Mouse (Mus musculus): Measurements from ENCODE around the gene Acvr2a. TPM values are rescaled to one million over a fixed set of nuclear protein-coding genes. Genes with fewer than 3 reads are reported as not detected.

The Acvr2a gene
- polyA plus RNA-seq (2017; shearing (Covaris generic)) = 0.95 TPM

DNA sequence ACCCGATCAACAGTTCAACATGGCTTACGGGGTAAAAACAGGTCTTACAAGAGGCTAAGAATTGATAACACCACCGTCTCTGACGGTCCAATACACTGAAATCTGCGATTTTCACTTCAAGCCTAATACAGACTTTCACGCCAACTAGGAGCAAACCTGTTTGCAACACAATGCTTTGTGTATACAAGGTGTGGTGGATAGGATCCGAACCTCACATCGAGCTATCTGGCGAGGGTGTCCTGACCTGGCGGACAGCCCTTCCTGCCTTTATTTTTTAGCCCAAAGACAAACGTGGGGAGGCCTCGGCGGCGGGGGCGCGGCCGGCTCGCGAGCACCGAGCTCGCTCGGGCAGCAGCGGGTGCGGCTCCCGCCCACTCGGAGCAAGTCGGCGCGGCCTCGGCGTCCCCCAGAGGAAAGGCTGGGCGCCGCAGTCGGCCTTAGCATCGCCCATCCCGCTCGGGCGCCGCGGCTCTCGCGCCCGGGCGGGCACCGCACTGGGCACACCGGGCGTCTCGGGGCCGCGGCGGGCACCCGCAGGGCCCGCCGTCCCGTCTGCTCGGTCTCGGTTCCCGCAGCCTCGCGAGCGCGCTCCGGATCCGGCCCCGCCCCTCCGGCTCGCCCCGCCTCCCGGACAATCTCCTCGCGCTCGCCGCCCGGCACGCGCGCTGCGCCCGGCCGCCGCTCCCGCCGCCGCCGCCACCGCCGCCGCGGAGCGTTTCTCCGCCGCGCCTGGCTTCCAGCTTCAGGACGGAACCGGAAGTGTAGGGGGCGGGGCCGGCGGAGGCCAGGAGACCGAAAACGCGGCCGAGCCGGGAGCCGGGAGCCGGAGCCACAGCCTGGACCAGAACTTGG is at the start of gene Acvr2a:
Gene Acvr2a, plus strand, starts transcription at position 739 of the 852 bp plus-strand sequence.

DNA sequence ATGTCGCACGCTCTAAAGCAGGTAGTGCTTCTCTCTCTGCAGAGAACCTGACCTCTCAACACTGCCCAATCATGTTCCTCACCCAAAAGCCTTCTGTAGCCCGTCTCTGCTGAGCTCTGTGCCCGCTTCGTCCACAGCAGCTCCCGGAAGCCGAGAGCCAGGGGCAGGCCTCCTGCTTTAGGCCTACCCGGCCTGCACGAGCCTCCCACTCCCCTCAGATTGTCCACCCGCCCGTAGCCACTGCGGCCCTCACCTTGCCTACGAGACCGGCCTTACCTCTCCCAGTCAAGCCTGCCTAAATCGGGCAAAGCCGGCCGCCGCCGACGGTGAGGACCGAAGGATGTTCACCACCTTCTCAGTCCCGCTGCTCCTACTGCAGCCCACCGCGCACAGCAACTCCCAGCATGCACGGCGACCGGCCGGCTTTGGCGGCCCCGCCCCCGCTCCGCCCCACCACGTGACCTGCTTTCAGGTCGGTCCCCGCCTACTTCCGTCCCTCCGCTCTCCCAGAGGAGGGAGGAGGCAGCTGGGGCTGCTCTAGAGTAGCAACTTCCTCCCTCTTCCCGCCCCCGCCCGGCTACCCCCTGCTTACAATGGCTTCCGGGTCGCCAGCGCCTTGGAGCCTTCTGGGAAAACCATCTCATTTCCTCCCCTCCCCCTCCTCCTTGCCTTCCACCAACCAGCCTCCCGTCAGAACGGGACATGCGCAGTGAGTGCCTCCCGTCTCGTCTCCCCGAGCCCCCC is 135.1 kb downstream of the Acvr2a start, which contains the start of gene Mbd5:
Gene Mbd5, plus strand, starts transcription at position 668 of the 744 bp plus-strand sequence.

DNA sequence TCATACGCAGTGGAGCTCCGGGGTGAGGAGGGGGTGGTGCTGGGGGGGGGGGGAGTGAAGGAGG is 136.2 kb downstream of the Acvr2a start, which contains the start of gene Orc4:
Gene Orc4, minus strand, starts transcription at position 26 of the 64 bp plus-strand sequence.

Other genes with a start within 250 kb of the Acvr2a start
- 43.7 TPM for gene Mbd5, start 135.4 kb downstream of the Acvr2a start, polyA plus RNA-seq (2017; shearing (Covaris generic))
- gene Orc4, start 136.2 kb downstream of the Acvr2a start, polyA plus RNA-seq (2017; shearing (Covaris generic)) = 143 TPM